Mouse (Mus musculus): ENCODE measurements around the gene Dnajb12. TPM values are rescaled to one million over a fixed set of nuclear protein-coding genes. Genes with fewer than 3 reads are reported as not detected.

Dnajb12 gene
- polyA plus RNA-seq, 1 experiment from 2014 or later, result 30.1 TPM

DNA sequence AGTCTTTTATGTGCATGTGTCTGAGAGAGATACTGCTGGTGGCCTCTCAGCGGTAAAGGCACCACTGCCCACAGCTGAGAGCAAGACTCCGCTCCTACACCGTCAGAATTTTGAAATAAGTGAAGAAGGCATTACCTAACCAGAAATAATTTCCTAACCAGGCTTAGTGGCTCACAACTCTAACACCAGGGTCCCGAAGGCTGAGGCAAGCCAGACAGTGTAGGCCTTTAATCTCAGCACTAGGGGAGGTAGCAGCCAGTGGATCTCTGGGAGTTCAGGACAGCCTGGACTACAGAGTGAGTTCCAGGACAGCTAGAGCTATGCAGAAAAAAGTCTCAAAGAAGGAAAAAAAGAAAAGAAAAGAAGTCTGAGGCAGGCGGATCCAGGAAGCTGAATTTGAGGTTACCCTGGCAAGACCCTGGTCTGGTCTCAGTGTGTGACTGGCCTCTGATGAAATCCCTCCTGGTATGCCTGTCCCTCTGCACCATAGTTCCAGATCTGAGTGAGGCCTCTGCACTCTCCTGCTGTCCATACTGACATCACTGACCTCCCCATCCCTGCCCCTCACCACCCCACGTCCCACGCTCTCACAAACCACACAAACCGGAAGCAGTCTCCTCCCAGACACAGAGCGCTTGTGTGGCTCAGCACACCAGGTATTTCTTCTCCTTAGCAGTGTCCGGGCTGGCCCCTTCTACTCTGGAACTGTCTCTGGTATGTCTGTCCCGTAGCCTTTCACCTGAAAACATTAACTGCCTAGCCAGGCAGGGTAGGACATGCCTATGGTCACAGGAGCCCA lies 31.1 kb upstream of the Dnajb12 start:
- Histone ChIP-seq H3K9me3 (ENCODE audit: low read length) (no peaks in the 10 kb centered on the region), H3K27me3 (ENCODE audit: insufficient read depth, low read length) (no peaks in the 10 kb centered on the region), H3K4me1 (ENCODE audit: insufficient read depth, low read length) (peaks cover 20% of the 10 kb centered on the region), H3K9ac (replicated peaks; ENCODE audit: low read length) (no peak overlapping the region), H3K4me2 (replicated peaks; ENCODE audit: low read depth, low read length) (no peak overlapping the region), H3K27ac (ENCODE audit: low read length) (no peak overlapping the region), H3K36me3 (ENCODE audit: insufficient read depth, low read length) (no peaks in the 10 kb centered on the region), H3K4me3 (ENCODE audit: low read length) (no peak overlapping the region)
- peak; percentile 29; the same call in 1 of the 2 replicates for ATAC-seq (ENCODE audit: low FRiP score, low TSS enrichment)
- WGBS, result 80% methylated on average over 11 of the region's 11 CpGs

DNA sequence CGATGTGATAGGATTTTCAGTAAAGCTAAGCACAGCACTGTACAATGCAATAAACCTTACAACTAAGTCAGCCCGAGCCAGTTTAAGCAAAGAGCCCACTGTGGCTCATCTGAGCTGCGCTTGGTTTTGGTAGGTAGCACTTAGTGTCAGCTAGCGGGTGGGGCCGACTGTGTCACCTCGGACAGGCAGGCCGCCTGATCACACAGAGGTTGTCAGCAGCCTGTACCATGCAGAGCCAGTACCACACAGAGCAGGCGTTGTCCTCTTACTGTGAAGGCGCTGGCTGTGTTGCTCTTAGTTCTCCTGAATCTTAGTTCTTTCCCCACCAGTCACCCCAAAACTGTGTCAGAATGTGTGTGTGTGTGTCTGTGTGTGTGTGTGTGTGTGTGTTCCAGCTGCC lies 30.4 kb upstream of the Dnajb12 start:
- 77% methylated on average over 9 of the region's 9 CpGs for WGBS
- no peaks in the 10 kb centered on the region for H3K27me3 ChIP-seq (ENCODE audit: insufficient read depth, low read length)

DNA sequence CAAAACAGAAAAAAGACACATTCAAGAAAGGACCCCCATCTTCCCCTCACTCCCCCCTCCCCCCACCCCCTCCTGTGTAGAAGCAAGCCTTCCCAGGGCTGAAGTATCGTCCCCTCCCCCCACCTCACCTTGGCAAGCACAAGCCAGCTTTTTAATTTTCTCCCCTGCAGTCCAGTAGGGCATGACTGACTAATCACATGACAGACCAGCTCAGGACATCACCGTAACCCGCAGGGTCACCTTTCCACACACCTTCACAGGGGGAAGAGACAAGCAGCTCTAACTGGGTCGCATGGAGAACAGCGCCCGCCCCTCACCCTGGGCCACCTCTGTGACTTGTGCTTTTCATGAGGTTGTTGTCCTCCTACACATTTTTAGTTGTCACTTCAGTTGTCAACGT lies 30.0 kb upstream of the Dnajb12 start:
- H3K9me3 ChIP-seq (ENCODE audit: low read length), result no peaks in the 10 kb centered on the region
- H3K27ac ChIP-seq (ENCODE audit: low read length), result no peak overlapping the region
- ATAC-seq (ENCODE audit: low FRiP score, low TSS enrichment), result peak; percentile 73
- WGBS, result 62% methylated on average over 7 of the region's 7 CpGs
- no peak overlapping the region for H3K4me3 ChIP-seq (ENCODE audit: low read length)
- no peak overlapping the region for H3K9ac ChIP-seq (replicated peaks; ENCODE audit: low read length)
- H3K27me3 ChIP-seq (ENCODE audit: insufficient read depth, low read length), result no peaks in the 10 kb centered on the region
- peaks cover 11% of the 10 kb centered on the region for H3K4me1 ChIP-seq (ENCODE audit: insufficient read depth, low read length)
- no peak overlapping the region for H3K4me2 ChIP-seq (replicated peaks; ENCODE audit: low read depth, low read length)
- H3K36me3 ChIP-seq (ENCODE audit: insufficient read depth, low read length), result no peaks in the 10 kb centered on the region

More for the DNA sequence above, 30.4 kb upstream of the Dnajb12 start:
- no peaks in the 10 kb centered on the region for H3K9me3 ChIP-seq (ENCODE audit: low read length)
- H3K4me1 ChIP-seq (ENCODE audit: insufficient read depth, low read length), result peaks cover 15% of the 10 kb centered on the region
- no peak overlapping the region for H3K4me2 ChIP-seq (replicated peaks; ENCODE audit: low read depth, low read length)
- H3K9ac ChIP-seq (replicated peaks; ENCODE audit: low read length), result no peak overlapping the region
- no peaks in the 10 kb centered on the region for H3K36me3 ChIP-seq (ENCODE audit: insufficient read depth, low read length)
- H3K4me3 ChIP-seq (ENCODE audit: low read length), result no peak overlapping the region
- no peak overlapping the region for H3K27ac ChIP-seq (ENCODE audit: low read length)
- peak; percentile 51; the same call in 1 of the 2 replicates for ATAC-seq (ENCODE audit: low FRiP score, low TSS enrichment)

DNA sequence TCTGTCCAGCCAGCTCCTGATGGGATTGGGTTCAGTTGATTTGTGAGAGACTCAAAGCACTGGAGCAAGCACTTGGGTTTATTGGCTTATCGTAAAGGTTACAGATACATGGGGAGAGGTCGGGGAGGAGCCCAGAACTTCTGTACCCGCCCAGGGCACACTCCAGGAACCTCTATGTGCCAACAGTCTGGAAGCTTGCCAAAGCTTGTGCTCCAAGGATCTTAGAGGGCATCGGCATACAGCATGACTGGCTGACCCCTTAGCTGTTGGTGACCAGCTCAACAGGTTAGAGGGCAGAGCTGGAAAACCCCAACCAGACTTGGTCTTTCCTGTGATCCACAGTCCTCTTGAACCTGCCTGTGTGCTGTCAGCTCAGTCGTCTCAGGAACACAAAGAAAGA lies 22.2 kb upstream of the Dnajb12 start:
- no peak for ATAC-seq (ENCODE audit: low FRiP score, low TSS enrichment)
- Histone ChIP-seq H3K36me3 (ENCODE audit: insufficient read depth, low read length) (0 out of 2 replicates have a peak, but pooled peaks cover under 1% of the 10 kb centered on the region), H3K27me3 (ENCODE audit: insufficient read depth, low read length) (no peaks in the 10 kb centered on the region), H3K9ac (replicated peaks; ENCODE audit: low read length) (no peak overlapping the region), H3K4me3 (ENCODE audit: low read length) (no peak overlapping the region), H3K27ac (ENCODE audit: low read length) (no peak overlapping the region), H3K4me1 (ENCODE audit: insufficient read depth, low read length) (peaks cover 10% of the 10 kb centered on the region; the same call in 1 of the 2 replicates), H3K4me2 (replicated peaks; ENCODE audit: low read depth, low read length) (no peak overlapping the region), H3K9me3 (ENCODE audit: low read length) (no peaks in the 10 kb centered on the region)
- WGBS, result 68% methylated on average over 5 of the region's 5 CpGs

DNA sequence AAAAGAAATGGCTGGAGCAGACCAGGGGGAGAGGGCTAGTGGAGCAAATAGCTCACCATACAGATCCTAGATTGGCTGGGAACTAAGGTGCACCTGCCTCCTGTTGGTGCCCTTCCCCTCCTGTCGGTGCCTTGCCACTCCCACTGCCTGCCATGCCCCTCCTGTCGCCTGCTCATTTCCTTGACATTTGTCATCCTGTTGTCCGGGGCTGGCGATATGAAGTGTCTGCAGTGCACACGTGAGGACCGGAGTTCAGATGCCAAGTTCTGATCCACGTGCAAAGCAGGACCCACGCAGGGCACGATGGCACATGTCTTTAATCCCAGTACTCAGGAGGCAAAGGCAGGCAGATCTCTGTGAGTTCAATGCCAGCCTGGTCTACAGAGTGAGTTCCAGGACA lies 18.7 kb upstream of the Dnajb12 start:
- Histone ChIP-seq H3K9me3 (ENCODE audit: low read length) (no peaks in the 10 kb centered on the region), H3K4me2 (replicated peaks; ENCODE audit: low read depth, low read length) (no peak overlapping the region), H3K9ac (replicated peaks; ENCODE audit: low read length) (no peak overlapping the region), H3K36me3 (ENCODE audit: insufficient read depth, low read length) (0 out of 2 replicates have a peak, but pooled peaks cover 2% of the 10 kb centered on the region), H3K27ac (ENCODE audit: low read length) (no peak overlapping the region), H3K27me3 (ENCODE audit: insufficient read depth, low read length) (no peaks in the 10 kb centered on the region), H3K4me1 (ENCODE audit: insufficient read depth, low read length) (peaks cover 34% of the 10 kb centered on the region), H3K4me3 (ENCODE audit: low read length) (no peak overlapping the region)
- ATAC-seq (ENCODE audit: low FRiP score, low TSS enrichment), result no peak
- WGBS, result 68% methylated on average over 9 of the region's 9 CpGs

DNA sequence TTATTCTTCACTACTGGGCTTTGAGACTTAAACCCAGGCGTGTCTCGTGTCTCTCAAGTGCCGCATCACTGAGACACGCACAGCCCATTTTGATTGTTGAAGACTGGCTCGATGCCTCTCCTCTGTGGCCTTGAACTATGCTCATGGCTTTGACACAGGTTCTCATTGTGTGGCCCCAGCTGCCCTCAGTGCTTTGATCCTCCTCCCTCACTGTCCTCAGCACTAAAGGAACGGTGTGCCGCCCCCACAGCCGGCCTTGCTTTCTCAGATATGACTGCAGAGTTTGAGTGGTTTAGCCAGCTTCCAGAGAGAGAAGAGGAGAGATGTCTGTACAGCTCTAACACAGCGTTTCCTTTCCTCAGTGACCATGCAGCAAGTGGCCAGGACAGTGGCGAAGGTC lies 18.2 kb upstream of the Dnajb12 start:
- 72% methylated on average over 10 of the region's 10 CpGs for WGBS
- Histone ChIP-seq H3K9me3 (ENCODE audit: low read length) (no peaks in the 10 kb centered on the region), H3K4me1 (ENCODE audit: insufficient read depth, low read length) (peaks cover 34% of the 10 kb centered on the region), H3K36me3 (ENCODE audit: insufficient read depth, low read length) (0 out of 2 replicates have a peak, but pooled peaks cover 2% of the 10 kb centered on the region), H3K27ac (ENCODE audit: low read length) (no peak overlapping the region), H3K27me3 (ENCODE audit: insufficient read depth, low read length) (no peaks in the 10 kb centered on the region), H3K9ac (replicated peaks; ENCODE audit: low read length) (no peak overlapping the region), H3K4me2 (replicated peaks; ENCODE audit: low read depth, low read length) (no peak overlapping the region), H3K4me3 (ENCODE audit: low read length) (no peak overlapping the region)
- ATAC-seq (ENCODE audit: low FRiP score, low TSS enrichment), result no peak

DNA sequence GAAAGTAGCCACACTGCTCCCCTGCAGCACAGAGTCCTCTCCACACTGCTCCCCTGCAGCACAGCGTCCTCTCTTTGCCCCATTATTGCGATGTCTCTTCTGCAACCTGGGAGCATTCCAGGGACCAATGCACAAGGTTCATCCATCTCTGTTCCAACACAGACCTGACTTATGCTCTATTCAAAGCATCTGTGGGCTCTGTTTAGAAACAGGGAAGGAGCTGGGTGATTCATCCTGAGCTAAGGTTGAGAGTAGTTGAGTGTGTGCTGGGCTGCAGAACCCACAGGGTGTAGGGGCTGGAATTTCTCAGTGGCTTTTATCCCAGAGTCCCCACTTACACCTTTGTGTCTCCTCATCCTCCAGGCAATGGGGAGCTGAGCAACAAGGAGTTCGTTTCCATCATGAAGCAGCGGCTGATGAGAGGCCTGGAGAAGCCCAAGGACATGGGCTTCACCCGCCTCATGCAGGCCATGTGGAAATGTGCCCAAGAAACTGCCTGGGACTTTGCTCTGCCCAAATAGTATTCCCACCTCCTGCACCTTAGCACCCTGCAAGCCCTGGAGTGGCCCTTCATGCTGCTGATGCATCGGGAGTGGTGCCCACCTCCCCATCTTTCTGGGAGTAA lies 16.4 kb upstream of the Dnajb12 start:
- ATAC-seq (ENCODE audit: low FRiP score, low TSS enrichment), result no peak
- H3K27me3 ChIP-seq (ENCODE audit: insufficient read depth, low read length), result no peaks in the 10 kb centered on the region
- no peak overlapping the region for H3K4me2 ChIP-seq (replicated peaks; ENCODE audit: low read depth, low read length)
- H3K9ac ChIP-seq (replicated peaks; ENCODE audit: low read length), result no peak overlapping the region
- H3K27ac ChIP-seq (ENCODE audit: low read length), result no peak overlapping the region
- H3K9me3 ChIP-seq (ENCODE audit: low read length), result no peaks in the 10 kb centered on the region
- 73% methylated on average over 6 of the region's 6 CpGs for WGBS
- 0 out of 2 replicates have a peak, but pooled peaks cover 2% of the 10 kb centered on the region for H3K36me3 ChIP-seq (ENCODE audit: insufficient read depth, low read length)
- H3K4me3 ChIP-seq (ENCODE audit: low read length), result no peak overlapping the region
- peaks cover 34% of the 10 kb centered on the region for H3K4me1 ChIP-seq (ENCODE audit: insufficient read depth, low read length)

DNA sequence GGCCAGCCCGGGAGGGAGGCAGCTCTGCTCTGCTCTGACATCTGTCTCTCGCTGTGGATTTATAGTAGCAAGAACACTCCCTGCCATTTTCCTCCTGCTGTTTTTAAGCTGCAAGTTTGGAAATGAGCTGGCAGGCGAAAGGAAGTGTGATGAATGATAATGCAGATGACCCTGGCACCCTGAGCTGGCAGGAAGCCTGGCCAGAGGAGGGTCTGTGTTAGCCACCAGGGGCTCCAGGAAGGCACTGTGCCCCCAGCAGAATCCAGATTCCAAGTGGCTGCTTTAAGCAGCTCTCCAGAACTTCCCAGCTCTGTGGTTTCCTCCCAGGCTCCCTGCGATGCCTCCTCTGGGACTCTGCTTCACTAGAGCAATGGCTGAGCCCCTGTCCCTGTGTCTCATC lies 15.7 kb upstream of the Dnajb12 start:
- H3K36me3 ChIP-seq (ENCODE audit: insufficient read depth, low read length), result 0 out of 2 replicates have a peak, but pooled peaks cover 2% of the 10 kb centered on the region
- 0 out of 2 replicates have a peak overlapping the region, but pooled peaks have one; percentile 41 for H3K27ac ChIP-seq (ENCODE audit: low read length)
- H3K27me3 ChIP-seq (ENCODE audit: insufficient read depth, low read length), result no peaks in the 10 kb centered on the region
- no peak overlapping the region for H3K4me3 ChIP-seq (ENCODE audit: low read length)
- 29% methylated on average over 4 of the region's 4 CpGs for WGBS
- ATAC-seq (ENCODE audit: low FRiP score, low TSS enrichment), result peak; percentile 26; the same call in 1 of the 2 replicates
- peaks cover 34% of the 10 kb centered on the region for H3K4me1 ChIP-seq (ENCODE audit: insufficient read depth, low read length)
- H3K9me3 ChIP-seq (ENCODE audit: low read length), result no peaks in the 10 kb centered on the region
- no peak overlapping the region for H3K4me2 ChIP-seq (replicated peaks; ENCODE audit: low read depth, low read length)
- no peak overlapping the region for H3K9ac ChIP-seq (replicated peaks; ENCODE audit: low read length)

DNA sequence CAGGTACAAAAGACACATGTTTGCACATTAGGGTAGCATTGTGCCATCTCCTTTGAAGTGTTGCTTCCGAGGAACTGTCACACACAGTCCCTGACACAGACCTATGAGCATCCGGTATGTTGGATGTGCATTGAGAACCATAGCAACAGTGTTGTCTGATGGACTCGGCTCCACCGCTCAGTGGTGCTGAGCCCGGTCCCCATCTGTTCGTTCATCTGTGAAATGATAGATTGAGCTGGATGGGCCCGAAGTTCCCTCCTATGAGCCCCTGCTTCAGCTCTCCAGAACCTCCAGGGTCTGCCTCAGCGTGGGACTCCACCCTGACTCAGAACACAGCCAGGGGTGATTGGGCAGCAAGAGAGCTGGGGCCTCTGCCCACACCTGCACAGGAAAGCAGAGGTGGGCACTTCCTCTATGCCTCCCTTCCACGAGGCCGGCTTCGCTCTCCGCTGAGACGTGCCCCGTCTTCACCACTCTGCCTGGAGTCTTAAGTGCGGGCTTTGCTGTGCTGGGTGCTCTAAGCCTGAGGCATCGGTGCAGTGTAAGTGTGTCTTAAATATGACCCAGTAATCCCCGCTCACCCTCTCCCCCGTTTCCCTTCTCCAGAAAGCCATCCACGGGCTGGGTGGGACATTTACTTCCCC lies 15.0 kb upstream of the Dnajb12 start:
- WGBS, result 62% methylated on average over 19 of the region's 19 CpGs
- no peak overlapping the region for H3K4me2 ChIP-seq (replicated peaks; ENCODE audit: low read depth, low read length)
- H3K4me3 ChIP-seq (ENCODE audit: low read length), result no peak overlapping the region
- H3K9me3 ChIP-seq (ENCODE audit: low read length), result no peaks in the 10 kb centered on the region
- H3K4me1 ChIP-seq (ENCODE audit: insufficient read depth, low read length), result peaks cover 29% of the 10 kb centered on the region
- 0 out of 2 replicates have a peak, but pooled peaks cover 2% of the 10 kb centered on the region for H3K36me3 ChIP-seq (ENCODE audit: insufficient read depth, low read length)
- 0 out of 2 replicates have a peak overlapping the region, but pooled peaks have one; percentile 41 for H3K27ac ChIP-seq (ENCODE audit: low read length)
- no peak overlapping the region for H3K9ac ChIP-seq (replicated peaks; ENCODE audit: low read length)
- no peaks in the 10 kb centered on the region for H3K27me3 ChIP-seq (ENCODE audit: insufficient read depth, low read length)
- ATAC-seq (ENCODE audit: low FRiP score, low TSS enrichment), result no peak
